Mouse (Mus musculus): ENCODE results near the gene Cdk17.

- TF ChIP-seq CTCF (IDR thresholded peaks at IDR 0.05; ENCODE audit: low read depth, low read length) (no peak), POLR2A (IDR thresholded peaks at IDR 0.05; ENCODE audit: extremely low read depth, insufficient read depth, low read length) (no peak)
Measured at GRCm38 (mm10) chr10:93305946-93306345, 145.3 kb downstream of the Cdk17 start.

Data from liver, adult 2 months (tissue).